Mouse (Mus musculus) hindbrain, embryonic 10.5 days (tissue): ENCODE data around the gene Il10ra. TPM values are rescaled to one million over a fixed set of nuclear protein-coding genes. Genes with fewer than 3 reads are reported as not detected.

Source experiments
- DNase-seq: peaks from one replicate; pipeline ENCODE4 v3.0.0-alpha.2; 2017; ENCODE audit warnings: low spot score
- H3K27ac ChIP-seq: fragments of 300-500 bp; sonication (generic); 2 replicates; pipeline ENCODE4 v1.5.1; 2016; ENCODE audit warnings: mild to moderate bottlenecking, moderate library complexity
- H3K27me3 ChIP-seq: fragments of 300-500 bp; sonication (generic); 2 replicates; pipeline ENCODE4 v1.6.1; 2016; ENCODE audit warnings: mild to moderate bottlenecking; ENCODE audit not compliant: poor library complexity, insufficient read depth, severe bottlenecking
- H3K36me3 ChIP-seq: fragments of 300-500 bp; sonication (generic); 2 replicates; pipeline ENCODE4 v1.6.1; 2016; ENCODE audit warnings: mild to moderate bottlenecking, moderate library complexity
- H3K4me1 ChIP-seq: fragments of 300-500 bp; sonication (generic); replicated peaks from 2 replicates; pipeline ENCODE4 v1.6.1; 2016; ENCODE audit warnings: mild to moderate bottlenecking
- H3K4me3 ChIP-seq: fragments of 300-500 bp; sonication (generic); 2 replicates; pipeline ENCODE4 v1.5.1; 2016; ENCODE audit warnings: mild to moderate bottlenecking, moderate library complexity
- H3K9me3 ChIP-seq: fragments of 300-500 bp; sonication (generic); 2 replicates; pipeline ENCODE4 v1.6.1; 2016; ENCODE audit warnings: mild to moderate bottlenecking, moderate library complexity
- WGBS: fragments of 180-500 bp; shearing (Covaris S2); methylation state at CpG from one replicate; pipeline ENCODE4 v1.1.7; 2016; 5-methylcytosine and 5-hydroxymethylcytosine counted together
- polyA plus RNA-seq: library from polyadenylated mRNA; unstranded; fragments of >200 nt; fragmentation: Nextera tagmentation; extraction: Ambion mirVana; gene quantifications from 2 replicates; pipeline ENCODE4 v1.2.1, GENCODE M21; 2016

Il10ra gene
- polyA plus RNA-seq = 0.65 and 0.71 TPM in 2 replicates

- peak; percentile 39 for DNase-seq
- WGBS = 8% methylated on average over 36 of the region's 36 CpGs
Measured at GRCm38 (mm10) chr9:45268597-45269325, at the start of gene Il10ra. Il10ra (minus strand) TSS chr9:45269149.

GRCm38 (mm10) chr9:45317635-45318034, 48.7 kb upstream of the Il10ra start:
- no peak for DNase-seq
- 93% methylated on average over 3 of the region's 3 CpGs for WGBS
- Histone ChIP-seq H3K27ac (no peak overlapping the region), H3K4me3 (no peak overlapping the region), H3K9me3 (no peaks in the 10 kb centered on the region), H3K27me3 (peaks cover 8% of the 10 kb centered on the region), H3K36me3 (no peaks in the 10 kb centered on the region), H3K4me1 (no peaks in the 10 kb centered on the region)

More at GRCm38 (mm10) chr9:45268597-45269325, at the start of gene Il10ra:
- peak within 1 kb of the TSS; percentile 52 for H3K4me3 ChIP-seq
- H3K9me3 ChIP-seq = no peaks in the 10 kb centered on the region
- no peaks in the 10 kb centered on the region for H3K36me3 ChIP-seq
- peak within 1 kb of the TSS; percentile 29; the same call in 1 of the 2 replicates for H3K27ac ChIP-seq
- H3K27me3 ChIP-seq = peaks cover 58% of the 10 kb centered on the region
- H3K4me1 ChIP-seq = peaks cover 20% of the 10 kb centered on the region

- Histone ChIP-seq H3K27ac (no peak overlapping the region), H3K9me3 (no peaks in the 10 kb centered on the region), H3K4me3 (no peak overlapping the region), H3K27me3 (peaks cover 4% of the 10 kb centered on the region), H3K36me3 (no peaks in the 10 kb centered on the region), H3K4me1 (no peaks in the 10 kb centered on the region)
- no peak for DNase-seq
- 81% methylated on average over 3 of the region's 3 CpGs for WGBS
Measured at GRCm38 (mm10) chr9:45313913-45314312, 45.0 kb upstream of the Il10ra start.

- Histone ChIP-seq H3K27ac (no peak overlapping the region), H3K4me3 (no peak overlapping the region), H3K9me3 (no peaks in the 10 kb centered on the region), H3K27me3 (no peaks in the 10 kb centered on the region), H3K36me3 (no peaks in the 10 kb centered on the region), H3K4me1 (no peaks in the 10 kb centered on the region)
- WGBS = 83% methylated on average over 6 of the region's 6 CpGs
- no peak for DNase-seq
Measured at GRCm38 (mm10) chr9:45311858-45312257, 42.9 kb upstream of the Il10ra start.

GRCm38 (mm10) chr9:45308521-45308920, 39.6 kb upstream of the Il10ra start:
- no peaks in the 10 kb centered on the region for H3K27me3 ChIP-seq
- 86% methylated on average over 5 of the region's 5 CpGs for WGBS
- H3K9me3 ChIP-seq = no peaks in the 10 kb centered on the region
- H3K27ac ChIP-seq = no peak overlapping the region
- H3K36me3 ChIP-seq = no peaks in the 10 kb centered on the region
- no peak for DNase-seq
- H3K4me1 ChIP-seq = no peaks in the 10 kb centered on the region
- no peak overlapping the region for H3K4me3 ChIP-seq

- no peak overlapping the region for H3K4me3 ChIP-seq
- H3K9me3 ChIP-seq = no peaks in the 10 kb centered on the region
- 86% methylated on average over 12 of the region's 12 CpGs for WGBS
- H3K27me3 ChIP-seq = no peaks in the 10 kb centered on the region
- H3K4me1 ChIP-seq = no peaks in the 10 kb centered on the region
- DNase-seq = no peak
- no peaks in the 10 kb centered on the region for H3K36me3 ChIP-seq
- no peak overlapping the region for H3K27ac ChIP-seq
Measured at GRCm38 (mm10) chr9:45306746-45307410, 37.9 kb upstream of the Il10ra start.

- Histone ChIP-seq H3K36me3 (no peaks in the 10 kb centered on the region), H3K27me3 (peaks cover 10% of the 10 kb centered on the region; the same call in 1 of the 2 replicates), H3K4me3 (no peak overlapping the region), H3K27ac (no peak overlapping the region), H3K9me3 (no peaks in the 10 kb centered on the region; the same call in 1 of the 2 replicates), H3K4me1 (peaks cover 8% of the 10 kb centered on the region)
- DNase-seq = no peak
- 90% methylated on average over 8 of the region's 8 CpGs for WGBS
Measured at GRCm38 (mm10) chr9:45301771-45302170, 32.8 kb upstream of the Il10ra start.

GRCm38 (mm10) chr9:45300422-45301104, 31.6 kb upstream of the Il10ra start:
- no peaks in the 10 kb centered on the region for H3K36me3 ChIP-seq
- peaks cover 8% of the 10 kb centered on the region for H3K4me1 ChIP-seq
- peaks cover 21% of the 10 kb centered on the region; the same call in 1 of the 2 replicates for H3K27me3 ChIP-seq
- H3K9me3 ChIP-seq = no peaks in the 10 kb centered on the region; the same call in 1 of the 2 replicates
- WGBS = 24% methylated on average over 20 of the region's 20 CpGs
- H3K4me3 ChIP-seq = peak overlapping the region; percentile 41
- DNase-seq = peak; percentile 91
- H3K27ac ChIP-seq = peak overlapping the region; percentile 81

GRCm38 (mm10) chr9:45299231-45300006, 30.5 kb upstream of the Il10ra start:
- WGBS = 78% methylated on average over 11 of the region's 11 CpGs
- no peak overlapping the region for H3K4me3 ChIP-seq
- peak; percentile 51 for DNase-seq
- no peak overlapping the region for H3K27ac ChIP-seq
- H3K36me3 ChIP-seq = no peaks in the 10 kb centered on the region
- no peaks in the 10 kb centered on the region; the same call in 1 of the 2 replicates for H3K9me3 ChIP-seq
- H3K4me1 ChIP-seq = peaks cover 12% of the 10 kb centered on the region
- peaks cover 25% of the 10 kb centered on the region; the same call in 1 of the 2 replicates for H3K27me3 ChIP-seq

GRCm38 (mm10) chr9:45294210-45295011, 25.5 kb upstream of the Il10ra start:
- no peak for DNase-seq
- Histone ChIP-seq H3K4me1 (peaks cover 9% of the 10 kb centered on the region), H3K9me3 (no peaks in the 10 kb centered on the region), H3K36me3 (no peaks in the 10 kb centered on the region), H3K27ac (no peak overlapping the region), H3K27me3 (peaks cover 25% of the 10 kb centered on the region; the same call in 1 of the 2 replicates), H3K4me3 (no peak overlapping the region)
- 30% methylated on average over 10 of the region's 10 CpGs for WGBS

GRCm38 (mm10) chr9:45291481-45292168, 22.7 kb upstream of the Il10ra start:
- H3K9me3 ChIP-seq = no peaks in the 10 kb centered on the region
- 85% methylated on average over 11 of the region's 11 CpGs for WGBS
- peaks cover 13% of the 10 kb centered on the region; the same call in 1 of the 2 replicates for H3K27me3 ChIP-seq
- H3K36me3 ChIP-seq = no peaks in the 10 kb centered on the region
- H3K27ac ChIP-seq = no peak overlapping the region
- no peak for DNase-seq
- H3K4me1 ChIP-seq = peaks cover 9% of the 10 kb centered on the region
- H3K4me3 ChIP-seq = no peak overlapping the region
